Mouse (Mus musculus) erythroblast, embryonic 14.5 days (primary cell): ENCODE data around the gene Abcf1.

Experiments
- GATA1 ChIP-seq: IDR thresholded peaks from 2 replicates; pipeline ENCODE4 v1.6.1; 2012; ENCODE audit warnings: low read length, inconsistent platforms, mixed read lengths
- TAL1 ChIP-seq: IDR thresholded peaks from 3 replicates; pipeline ENCODE4 v1.6.1; 2012; ENCODE audit warnings: low read length, inconsistent platforms, mixed read lengths

DNA sequence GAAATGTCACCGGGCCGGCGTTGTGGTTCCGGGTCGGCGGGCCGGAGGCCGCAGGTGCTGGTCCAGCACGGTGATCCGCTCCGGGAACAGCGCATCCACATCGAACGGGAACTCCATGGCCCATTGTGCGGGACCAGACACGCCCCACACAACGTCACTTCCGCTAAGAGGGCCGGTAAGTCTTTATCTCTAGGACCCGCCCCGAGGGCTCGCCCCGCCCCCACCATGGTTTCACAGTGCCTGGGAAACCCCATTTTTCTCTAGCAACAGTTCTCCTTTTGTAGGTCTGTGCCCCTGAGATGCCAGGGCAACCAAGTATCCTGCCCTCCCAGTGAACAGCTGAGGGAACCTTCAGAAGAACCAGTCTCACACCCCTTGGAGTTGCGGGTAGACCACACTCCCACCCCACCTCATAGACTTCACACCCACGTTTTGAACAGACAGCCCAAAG lies 59.6 kb downstream of the Abcf1 start, which contains the start of gene Atat1:
- TF ChIP-seq GATA1, result no peak
- no peak for TF ChIP-seq TAL1
